Mouse (Mus musculus) megakaryocyte, adult 5-6 weeks (primary cell): ENCODE measurements around the gene Inafm1. TPM values are rescaled to one million over a fixed set of nuclear protein-coding genes. Genes with fewer than 3 reads are reported as not detected.
A peak's percentile ranks its signal among the peaks of the same experiment; 100 is the strongest.
"Not testable (repeated sequence)": the region's sequence is repeated elsewhere in the genome, so short reads cannot be mapped to it uniquely, and the experiment has no call there.

Experiments used
- ATAC-seq: 2 replicates; pipeline ENCODE4 v1.8.0; 2016; ENCODE audit warnings: mild to moderate bottlenecking, inconsistent platforms; ENCODE audit not compliant: poor library complexity, severe bottlenecking
- total RNA-seq, 2 experiments: library from RNA; stranded (forward) in 1 of 2; stranded (reverse) in 1 of 2; fragments of 153-499, 151-499 nt in 1 of 2; fragments of 221-1000, 200-1000 nt in 1 of 2; gene quantifications; 2 replicates each; pipeline versions ENCODE4 v1.2.3 to v1.2.4; 2015 to 2017

The Inafm1 gene
- total RNA-seq, 2 experiments from 2014 or later: 3.7 to 8.7 TPM

GRCm38 (mm10) chr7:16298927-16299326 is 25.5 kb upstream of the Inafm1 start:
- ATAC-seq: no peak

GRCm38 (mm10) chr7:16297616-16298015 is 24.2 kb upstream of the Inafm1 start:
- no peak for ATAC-seq

GRCm38 (mm10) chr7:16296766-16297390 is 23.5 kb upstream of the Inafm1 start:
- ATAC-seq: peak; percentile 68

- no peak for ATAC-seq
Measured at GRCm38 (mm10) chr7:16296146-16296545, 22.7 kb upstream of the Inafm1 start.

DNA sequence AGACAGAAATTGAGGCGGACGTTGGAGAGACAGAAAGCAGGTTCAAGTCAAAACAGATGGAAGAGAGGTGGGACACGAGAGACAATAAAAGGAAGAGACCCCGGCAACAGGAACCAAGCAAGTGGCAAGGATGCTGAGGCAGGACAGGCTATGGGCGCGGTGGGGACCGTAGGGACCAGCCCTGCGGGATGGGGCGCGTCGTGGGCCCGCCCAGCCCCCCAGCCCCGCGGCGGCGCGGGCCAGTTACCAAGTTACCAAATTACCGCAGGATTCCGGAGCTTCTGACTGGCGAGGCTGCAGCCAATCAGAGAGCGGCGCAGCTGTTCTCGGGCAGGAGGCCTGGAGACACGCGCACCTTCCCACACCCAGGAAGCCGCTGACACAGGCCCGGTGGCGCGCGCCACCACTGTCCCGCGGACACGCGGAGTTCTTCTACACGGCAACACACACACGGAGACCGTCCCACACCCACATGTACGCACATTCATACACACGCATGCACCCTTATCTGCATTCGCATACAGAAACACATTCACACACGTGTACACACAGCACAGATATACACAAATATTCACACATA is 22.0 kb upstream of the Inafm1 start:
- ATAC-seq: peak; percentile 67

- peak; percentile 76 for ATAC-seq
Measured at GRCm38 (mm10) chr7:16294837-16295236, 21.4 kb upstream of the Inafm1 start.

GRCm38 (mm10) chr7:16294346-16294745 is 20.9 kb upstream of the Inafm1 start:
- ATAC-seq: peak; percentile 16; the same call in 1 of the 2 replicates

GRCm38 (mm10) chr7:16287791-16288190 is 14.4 kb upstream of the Inafm1 start:
- ATAC-seq: no peak

- ATAC-seq: no peak
Measured at GRCm38 (mm10) chr7:16287016-16287415, 13.6 kb upstream of the Inafm1 start.

DNA sequence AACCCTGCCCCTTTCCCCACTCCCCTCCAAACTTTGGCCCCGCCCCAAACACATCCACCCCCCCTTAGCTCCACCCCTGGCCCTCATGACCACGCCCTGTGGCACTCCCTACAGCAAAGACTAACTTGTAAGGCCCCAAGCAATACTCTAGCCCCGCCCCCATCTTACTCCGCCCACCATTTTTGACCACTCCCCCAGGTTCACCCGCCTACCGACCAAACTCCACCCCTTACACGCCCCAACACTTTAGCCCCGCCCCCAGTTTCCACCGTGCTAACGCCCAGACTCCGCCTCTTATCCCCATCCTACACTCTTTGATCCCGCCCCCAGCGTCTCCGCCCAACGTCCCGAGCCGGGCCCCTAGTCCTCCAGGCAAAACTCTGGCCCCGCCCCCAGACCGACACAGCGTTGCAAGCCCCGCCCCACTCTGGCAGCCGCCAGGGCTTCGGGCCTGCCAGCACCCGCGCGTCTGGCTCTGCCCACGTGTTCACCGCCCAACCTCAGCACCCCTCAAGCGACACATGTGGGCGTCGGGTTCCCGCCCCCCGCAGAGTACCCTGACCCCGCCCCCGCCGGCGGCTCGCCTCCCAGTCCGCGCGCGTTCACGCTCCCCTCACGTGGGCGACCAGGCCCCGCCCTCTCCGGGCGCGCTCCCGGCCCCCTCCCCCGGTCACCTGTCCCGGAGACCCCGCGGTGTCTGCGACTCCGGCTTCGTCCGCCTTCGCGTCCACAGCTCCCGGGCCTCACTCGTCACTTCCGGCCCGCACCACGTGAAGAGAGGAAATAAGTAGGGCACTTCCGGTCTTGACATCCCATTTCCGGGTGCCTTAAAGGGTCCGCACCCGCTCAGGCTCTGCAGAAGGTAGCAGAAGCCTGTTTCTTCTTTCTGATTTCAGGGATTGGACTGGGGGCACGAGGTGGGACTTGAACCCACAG is 12.9 kb upstream of the Inafm1 start, which contains the start of gene Ccdc9:
Gene Ccdc9, minus strand, starts transcription at position 770 of the 936 bp plus-strand sequence.
- ATAC-seq: peak; percentile 81

DNA sequence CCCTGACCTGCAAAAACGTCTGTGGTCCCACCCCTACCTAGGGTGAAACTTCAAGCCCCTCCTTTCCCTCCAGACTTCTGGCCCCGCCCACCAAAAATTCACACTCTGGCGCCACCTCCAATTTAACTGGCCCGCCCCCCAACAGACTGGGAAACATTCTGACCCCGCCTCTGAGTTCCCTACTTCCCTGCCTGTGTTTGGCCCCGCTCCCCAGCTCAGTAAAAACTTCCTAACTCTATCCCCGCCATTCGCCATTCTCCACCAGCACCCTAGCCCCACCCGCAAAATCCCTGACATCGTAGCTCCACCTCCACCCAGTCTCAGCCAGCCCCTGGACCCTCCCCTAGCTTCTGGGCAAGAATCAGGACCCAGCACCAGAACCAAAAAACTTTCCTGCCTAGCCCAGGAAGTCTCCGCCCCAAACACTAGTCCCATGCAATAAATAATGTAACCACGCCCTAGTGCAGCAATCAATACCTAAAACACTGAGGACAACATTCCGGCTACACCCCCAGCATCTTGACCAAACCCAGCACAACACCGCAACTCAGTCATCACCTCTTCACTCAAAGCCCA is 12.1 kb upstream of the Inafm1 start:
- ATAC-seq: peak; percentile 11

DNA sequence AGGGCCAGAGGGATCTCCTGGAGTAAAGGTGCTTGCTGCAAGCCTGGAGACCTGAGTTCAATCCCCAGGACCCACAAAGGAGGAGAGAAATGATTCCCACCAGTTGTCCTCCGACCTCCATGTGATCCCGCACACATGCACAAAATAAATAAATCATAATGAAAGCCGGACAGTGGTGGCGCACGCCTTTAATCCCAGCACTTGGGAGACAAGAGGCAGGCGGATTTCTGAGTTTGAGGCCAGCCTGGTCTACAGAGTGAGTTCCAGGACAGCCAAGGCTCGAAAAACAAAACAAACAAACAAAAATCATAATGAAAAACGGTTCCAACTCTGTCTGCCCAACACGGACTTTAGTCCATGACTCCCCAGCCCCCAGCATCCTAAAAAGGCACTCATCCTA is 11.5 kb upstream of the Inafm1 start:
- ATAC-seq: no peak

GRCm38 (mm10) chr7:16284001-16284400 is 10.6 kb upstream of the Inafm1 start:
- no peak for ATAC-seq

DNA sequence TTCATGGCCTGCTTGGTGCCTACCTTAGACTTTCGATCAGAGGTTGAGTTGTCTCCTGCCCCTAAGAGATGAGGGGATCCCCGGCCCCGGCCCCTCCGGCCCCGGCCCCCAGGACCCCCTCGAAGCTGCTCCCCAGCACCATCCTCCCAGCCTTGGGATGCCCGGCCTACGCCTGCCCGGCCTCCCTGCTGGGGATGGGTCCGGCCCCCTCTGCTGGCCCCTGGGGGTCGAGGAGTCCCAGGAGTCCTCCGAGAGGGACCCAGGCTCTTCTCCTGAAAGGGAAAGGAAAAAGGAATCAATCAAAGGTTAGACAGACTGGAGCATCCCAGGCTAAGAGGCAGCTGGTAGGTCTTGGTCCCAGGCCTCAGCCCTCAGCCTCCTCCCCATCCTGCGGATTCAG is 8.9 kb upstream of the Inafm1 start:
- no peak for ATAC-seq

- ATAC-seq: no peak
Measured at GRCm38 (mm10) chr7:16280721-16281120, 7.3 kb upstream of the Inafm1 start.

DNA sequence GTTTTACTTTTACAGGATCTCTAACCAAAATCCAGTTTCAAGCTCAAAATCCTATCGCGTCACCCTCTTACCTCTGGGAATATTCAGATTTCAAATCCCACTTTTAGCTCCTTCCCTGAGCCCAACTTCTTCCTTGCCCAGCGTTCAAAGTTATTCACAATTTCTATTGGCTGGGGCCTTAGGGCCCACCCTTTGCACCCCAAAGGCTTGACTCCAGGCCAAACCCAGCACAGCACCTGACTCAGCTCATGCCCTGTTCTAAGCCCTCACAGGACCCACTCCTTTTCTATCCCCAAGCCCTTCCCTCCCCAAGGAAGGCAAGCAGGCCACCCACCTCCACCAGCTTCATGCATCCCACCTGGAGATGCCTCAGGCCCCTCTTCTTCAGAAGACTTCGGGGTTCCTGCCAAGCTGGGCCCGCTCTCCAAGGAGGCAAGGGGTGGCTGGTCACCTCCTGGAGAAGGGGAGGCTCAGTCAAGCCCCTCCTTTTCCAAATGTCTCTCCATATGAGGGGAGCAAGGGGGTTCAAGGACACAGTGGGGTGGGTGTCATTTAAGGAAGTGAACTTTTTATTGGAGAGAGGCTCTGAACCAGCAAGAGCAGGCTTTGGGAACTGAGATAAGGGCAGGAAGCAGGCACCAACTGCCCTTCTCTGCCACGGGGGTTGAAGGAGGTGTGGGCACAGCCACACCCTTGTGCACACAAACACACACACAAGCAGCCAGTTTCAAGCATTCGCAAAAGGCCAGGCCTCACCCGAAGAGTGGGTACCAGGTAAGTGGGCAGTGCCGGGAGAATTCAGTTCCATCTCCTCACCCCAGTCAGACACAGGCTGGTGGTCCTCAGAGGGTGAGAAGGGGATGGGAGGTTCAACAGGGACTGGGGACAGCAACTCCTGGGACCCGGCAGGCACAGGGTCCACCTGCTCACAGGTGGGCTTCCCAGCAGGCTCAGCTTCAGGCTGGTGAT is 1.8 kb upstream of the Inafm1 start:
- ATAC-seq: no peak

GRCm38 (mm10) chr7:16273766-16274140 is 336 bp upstream of the Inafm1 start:
- ATAC-seq: peak; percentile 66

DNA sequence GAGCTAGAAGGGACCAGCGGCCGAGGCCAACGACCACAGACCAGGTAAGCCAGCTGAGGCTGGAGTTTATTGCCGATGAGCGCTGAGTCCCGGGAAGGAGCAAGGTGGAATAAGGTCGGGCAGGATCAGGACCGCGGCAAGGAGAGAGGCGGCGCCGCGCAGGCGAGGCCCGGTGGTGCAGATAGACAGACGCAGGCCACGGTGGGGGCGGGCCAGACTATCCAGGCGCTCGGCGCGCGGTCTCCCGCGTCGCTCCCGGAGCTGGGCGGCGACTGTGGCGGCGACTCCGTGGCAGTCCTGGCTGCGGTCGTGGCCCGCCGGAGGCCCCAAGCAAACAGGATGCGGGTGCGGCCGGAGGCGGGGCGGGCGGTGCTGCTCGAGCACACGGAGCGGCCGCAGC is 736 bp downstream of the Inafm1 start:
- peak; percentile 62 for ATAC-seq

DNA sequence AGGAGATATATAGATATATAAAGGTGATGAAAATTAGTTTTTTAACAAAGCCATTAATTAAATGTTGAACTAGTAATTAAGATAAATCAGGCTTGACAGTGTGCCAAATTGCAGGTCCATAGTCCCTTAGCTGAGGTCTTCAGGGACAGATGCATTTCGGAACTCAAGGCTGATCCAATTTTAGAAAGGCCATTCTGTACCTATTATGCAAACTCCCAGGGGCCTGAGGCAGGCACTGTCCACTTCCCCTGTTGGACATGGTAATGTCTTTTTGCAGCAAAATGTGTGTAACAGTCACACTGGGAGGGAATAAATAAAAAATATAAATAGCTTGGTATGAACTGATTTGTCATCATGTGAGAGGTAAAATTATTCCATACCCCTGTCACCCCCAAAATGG is 2.3 kb downstream of the Inafm1 start:
- no peak for ATAC-seq

DNA sequence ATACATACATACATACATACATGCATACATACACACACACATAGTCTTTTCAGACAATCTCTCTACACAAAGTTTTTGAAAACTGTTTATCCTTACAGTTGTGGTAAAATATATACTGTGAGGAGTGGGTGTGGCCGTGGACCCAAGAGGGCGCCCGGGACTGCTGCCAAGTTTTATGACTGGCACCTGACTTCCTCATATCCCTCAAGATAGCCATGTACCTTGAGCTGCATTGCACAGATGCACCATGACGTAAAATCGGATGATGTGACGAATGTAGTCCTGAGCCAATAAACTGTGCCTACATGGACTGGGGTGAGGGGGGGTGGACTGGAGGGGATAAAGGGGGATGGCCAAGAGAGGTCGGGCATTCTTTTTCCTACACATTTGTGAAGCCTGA is 6.8 kb downstream of the Inafm1 start:
- ATAC-seq: not testable (repeated sequence)
